Mouse (Mus musculus) lung, embryonic 16.5 days (tissue): Measurements from ENCODE around the gene Zc3h12d. TPM values are rescaled to one million over a fixed set of nuclear protein-coding genes. Genes with fewer than 3 reads are reported as not detected.

Source experiments
- ATAC-seq: fragments of 200-750 bp; cut with Nextera tagmentation; 2 replicates; pipeline ENCODE4 v1.8.0; 2017; ENCODE audit warnings: low read depth, mild to moderate bottlenecking, moderate library complexity
- H3K27ac ChIP-seq: fragments of 300-500 bp; sonication (generic); 2 replicates; pipeline ENCODE4 v1.5.1; 2014; ENCODE audit warnings: mild to moderate bottlenecking, control low read depth, low read length
- H3K27me3 ChIP-seq: fragments of 300-500 bp; sonication (generic); 2 replicates; pipeline ENCODE4 v1.6.1; 2014; ENCODE audit warnings: low read depth, low read length, mixed read lengths; ENCODE audit not compliant: control insufficient read depth, insufficient read depth
- H3K36me3 ChIP-seq: fragments of 300-500 bp; sonication (generic); 2 replicates; pipeline ENCODE4 v1.6.1; 2014; ENCODE audit warnings: low read length; ENCODE audit not compliant: control insufficient read depth, insufficient read depth
- H3K4me1 ChIP-seq: fragments of 300-500 bp; sonication (generic); replicated peaks from 2 replicates; pipeline ENCODE4 v1.6.1; 2014; ENCODE audit warnings: low read length, mixed read lengths; ENCODE audit not compliant: control insufficient read depth, insufficient read depth
- H3K4me2 ChIP-seq: fragments of 300-500 bp; sonication (generic); 2 replicates; pipeline ENCODE4 v1.6.1; 2014; ENCODE audit warnings: low read depth, low read length, control low read depth
- H3K4me3 ChIP-seq: fragments of 300-500 bp; sonication (generic); 2 replicates; pipeline ENCODE4 v1.5.1; 2014; ENCODE audit warnings: mild to moderate bottlenecking, low read length, control low read depth
- H3K9ac ChIP-seq: fragments of 300-500 bp; sonication (generic); 2 replicates; pipeline ENCODE4 v1.6.1; 2014; ENCODE audit warnings: low read length, control low read depth
- H3K9me3 ChIP-seq: fragments of 300-500 bp; sonication (generic); 2 replicates; pipeline ENCODE4 v1.6.1; 2016; ENCODE audit warnings: low read length; ENCODE audit not compliant: control insufficient read depth
- WGBS: fragments of 180-500 bp; shearing (Covaris S2); extraction: QIAGEN DNeasy Blood & Tissue Kit; methylation state at CpG from one replicate; pipeline ENCODE4 v1.1.7; 2014; 5-methylcytosine and 5-hydroxymethylcytosine counted together
- polyA plus RNA-seq: library from polyadenylated mRNA; unstranded; fragments of >200 nt; fragmentation: Nextera tagmentation; extraction: Ambion mirVana; gene quantifications from 2 replicates; pipeline ENCODE4 v1.2.1, GENCODE M21; 2015

Zc3h12d gene
- polyA plus RNA-seq, 1 experiment from 2014 or later, result 0.06 TPM

- Histone ChIP-seq H3K27ac (no peak overlapping the region), H3K4me2 (no peak overlapping the region), H3K9me3 (no peaks in the 10 kb centered on the region), H3K4me3 (no peak overlapping the region), H3K4me1 (no peaks in the 10 kb centered on the region), H3K36me3 (peaks cover 12% of the 10 kb centered on the region), H3K9ac (no peak overlapping the region), H3K27me3 (no peaks in the 10 kb centered on the region)
- 75% methylated on average over 4 of the region's 4 CpGs for WGBS
- ATAC-seq, result no peak
Observed at GRCm38 (mm10) chr10:7819156-7819555, 13.1 kb upstream of the Zc3h12d start.

- H3K36me3 ChIP-seq, result peaks cover 12% of the 10 kb centered on the region
- 38% methylated on average over 4 of the region's 4 CpGs for WGBS
- H3K9me3 ChIP-seq, result no peaks in the 10 kb centered on the region
- H3K4me3 ChIP-seq, result no peak overlapping the region
- H3K27ac ChIP-seq, result no peak overlapping the region
- no peak overlapping the region for H3K9ac ChIP-seq
- H3K27me3 ChIP-seq, result no peaks in the 10 kb centered on the region
- H3K4me2 ChIP-seq, result no peak overlapping the region
- no peaks in the 10 kb centered on the region for H3K4me1 ChIP-seq
- peak; percentile 95 for ATAC-seq
Observed at GRCm38 (mm10) chr10:7819603-7820002, 12.7 kb upstream of the Zc3h12d start.

GRCm38 (mm10) chr10:7820171-7820570 lies 12.1 kb upstream of the Zc3h12d start:
- no peaks in the 10 kb centered on the region for H3K9me3 ChIP-seq
- no peaks in the 10 kb centered on the region for H3K27me3 ChIP-seq
- ATAC-seq, result peak; percentile 41; the same call in 1 of the 2 replicates
- no peak overlapping the region for H3K4me2 ChIP-seq
- peaks cover 10% of the 10 kb centered on the region for H3K36me3 ChIP-seq
- H3K4me1 ChIP-seq, result no peaks in the 10 kb centered on the region
- no peak overlapping the region for H3K4me3 ChIP-seq
- H3K9ac ChIP-seq, result no peak overlapping the region
- no peak overlapping the region for H3K27ac ChIP-seq
- 83% methylated on average over 5 of the region's 5 CpGs for WGBS

DNA sequence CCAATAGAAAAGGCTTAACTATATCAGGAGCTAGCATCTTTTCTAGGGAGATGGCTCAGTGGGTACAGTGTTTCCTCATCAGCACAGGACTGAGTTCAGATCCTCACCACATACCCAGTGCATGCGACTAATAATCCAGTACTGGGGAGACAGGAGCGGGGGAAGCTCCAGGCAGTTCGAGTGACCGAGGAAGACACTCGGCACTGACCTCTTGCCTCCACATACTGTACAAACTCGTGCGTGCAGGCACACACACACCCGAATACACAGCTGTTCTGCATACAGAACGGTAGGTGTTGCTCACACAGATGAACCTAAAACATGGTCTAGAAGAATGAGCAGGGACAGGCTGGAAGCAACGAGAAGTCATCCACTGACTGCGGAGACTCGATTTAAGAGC lies 10.3 kb upstream of the Zc3h12d start:
- Histone ChIP-seq H3K4me2 (no peak overlapping the region), H3K4me1 (no peaks in the 10 kb centered on the region), H3K9ac (no peak overlapping the region), H3K36me3 (peaks cover 7% of the 10 kb centered on the region), H3K27ac (no peak overlapping the region), H3K27me3 (no peaks in the 10 kb centered on the region), H3K4me3 (no peak overlapping the region), H3K9me3 (no peaks in the 10 kb centered on the region)
- no peak for ATAC-seq
- 92% methylated on average over 12 of the region's 12 CpGs for WGBS

- Histone ChIP-seq H3K9me3 (no peaks in the 10 kb centered on the region), H3K4me3 (no peak overlapping the region), H3K9ac (no peak overlapping the region), H3K27ac (no peak overlapping the region), H3K4me1 (no peaks in the 10 kb centered on the region), H3K4me2 (no peak overlapping the region), H3K27me3 (no peaks in the 10 kb centered on the region), H3K36me3 (peaks cover 7% of the 10 kb centered on the region)
- ATAC-seq, result no peak
- 64% methylated on average over 9 of the region's 9 CpGs for WGBS
Observed at GRCm38 (mm10) chr10:7824663-7825280, 7.5 kb upstream of the Zc3h12d start.

- no peak overlapping the region for H3K9ac ChIP-seq
- H3K4me2 ChIP-seq, result no peak overlapping the region
- H3K27me3 ChIP-seq, result no peaks in the 10 kb centered on the region
- H3K9me3 ChIP-seq, result no peaks in the 10 kb centered on the region
- no peak overlapping the region for H3K27ac ChIP-seq
- no peak for ATAC-seq
- no peak overlapping the region for H3K4me3 ChIP-seq
- peaks cover 7% of the 10 kb centered on the region for H3K36me3 ChIP-seq
- H3K4me1 ChIP-seq, result no peaks in the 10 kb centered on the region
- 93% methylated on average over 4 of the region's 4 CpGs for WGBS
Observed at GRCm38 (mm10) chr10:7825281-7825665, 7.0 kb upstream of the Zc3h12d start.

GRCm38 (mm10) chr10:7826106-7826505 lies 6.2 kb upstream of the Zc3h12d start:
- H3K27me3 ChIP-seq, result no peaks in the 10 kb centered on the region
- H3K4me1 ChIP-seq, result no peaks in the 10 kb centered on the region
- no peak for ATAC-seq
- H3K9ac ChIP-seq, result no peak overlapping the region
- no peak overlapping the region for H3K4me2 ChIP-seq
- H3K36me3 ChIP-seq, result peaks cover 4% of the 10 kb centered on the region
- H3K9me3 ChIP-seq, result no peaks in the 10 kb centered on the region
- 90% methylated on average over 9 of the region's 9 CpGs for WGBS
- H3K4me3 ChIP-seq, result no peak overlapping the region
- H3K27ac ChIP-seq, result no peak overlapping the region

DNA sequence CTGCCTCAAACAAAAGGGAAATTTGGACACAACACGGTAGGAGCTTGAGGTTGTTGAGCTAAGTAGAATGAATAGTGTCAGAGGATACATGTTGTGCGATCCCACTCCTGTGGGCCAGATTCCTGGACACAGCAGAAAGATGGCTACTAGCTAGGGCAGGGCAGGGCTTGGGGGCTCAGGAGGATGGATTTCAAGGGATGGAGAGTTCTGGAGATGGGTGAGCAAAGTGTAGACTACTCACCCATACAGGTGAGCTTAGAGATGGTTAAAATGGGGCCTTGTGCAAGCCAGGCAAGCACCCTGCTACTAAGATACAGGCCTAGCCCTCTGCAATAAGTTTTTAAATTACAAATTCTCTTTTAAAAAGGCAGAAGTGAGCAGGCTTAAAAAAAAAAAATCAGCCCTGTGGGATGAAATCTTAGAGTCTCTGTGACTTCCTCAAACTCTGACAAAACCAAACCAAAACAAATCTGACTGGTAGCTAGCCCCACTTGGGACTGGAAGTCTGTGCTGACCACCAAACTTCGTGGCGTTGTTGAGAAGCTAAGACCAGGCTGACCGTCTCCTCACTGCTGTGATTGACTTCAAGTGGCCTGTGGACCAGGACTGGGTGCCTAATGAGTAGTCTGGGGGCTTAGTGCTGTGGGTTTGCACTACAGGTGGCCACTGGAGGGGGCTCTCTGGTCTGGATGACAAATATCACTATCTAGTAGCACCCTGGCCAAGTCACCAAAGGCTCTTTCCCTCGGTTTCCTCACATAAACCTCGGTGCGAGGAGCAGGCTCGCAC lies 1.3 kb downstream of the Zc3h12d start:
- no peak overlapping the region for H3K27ac ChIP-seq
- no peaks in the 10 kb centered on the region for H3K27me3 ChIP-seq
- WGBS, result 80% methylated on average over 9 of the region's 9 CpGs
- no peak overlapping the region for H3K4me2 ChIP-seq
- H3K9ac ChIP-seq, result no peak overlapping the region
- no peaks in the 10 kb centered on the region for H3K36me3 ChIP-seq
- H3K4me3 ChIP-seq, result no peak overlapping the region
- no peak for ATAC-seq
- peaks cover 8% of the 10 kb centered on the region for H3K4me1 ChIP-seq
- no peaks in the 10 kb centered on the region for H3K9me3 ChIP-seq

- Histone ChIP-seq H3K4me3 (no peak overlapping the region), H3K4me2 (no peak overlapping the region), H3K27ac (no peak overlapping the region), H3K27me3 (no peaks in the 10 kb centered on the region), H3K9ac (no peak overlapping the region), H3K9me3 (no peaks in the 10 kb centered on the region), H3K4me1 (peaks cover 8% of the 10 kb centered on the region), H3K36me3 (no peaks in the 10 kb centered on the region)
- WGBS, result 48% methylated on average over 10 of the region's 10 CpGs
- ATAC-seq, result no peak
Observed at GRCm38 (mm10) chr10:7834671-7835225, 2.5 kb downstream of the Zc3h12d start.
